Mouse (Mus musculus) G1E (cell line): ENCODE data around the gene Tufm.

Source experiments
- CTCF ChIP-seq: IDR thresholded peaks from 2 replicates; pipeline ENCODE4 v1.5.1; 2012; ENCODE audit warnings: low read depth, low read length, inconsistent platforms, mixed read lengths
- GATA1 ChIP-seq: IDR thresholded peaks from 2 replicates; pipeline ENCODE4 v1.6.1; 2012; ENCODE audit warnings: borderline replicate concordance, low read length, inconsistent platforms, mixed read lengths
- POLR2AphosphoS5 ChIP-seq: IDR thresholded peaks from 2 replicates; pipeline ENCODE4 v1.6.1; 2012; ENCODE audit warnings: low read depth, low read length, inconsistent platforms; ENCODE audit not compliant: insufficient replicate concordance
- TAL1 ChIP-seq: conservative IDR thresholded peaks from 2 replicates; pipeline ENCODE4 v1.6.1; 2012; ENCODE audit warnings: low read depth, low read length, inconsistent platforms, mixed read lengths

DNA sequence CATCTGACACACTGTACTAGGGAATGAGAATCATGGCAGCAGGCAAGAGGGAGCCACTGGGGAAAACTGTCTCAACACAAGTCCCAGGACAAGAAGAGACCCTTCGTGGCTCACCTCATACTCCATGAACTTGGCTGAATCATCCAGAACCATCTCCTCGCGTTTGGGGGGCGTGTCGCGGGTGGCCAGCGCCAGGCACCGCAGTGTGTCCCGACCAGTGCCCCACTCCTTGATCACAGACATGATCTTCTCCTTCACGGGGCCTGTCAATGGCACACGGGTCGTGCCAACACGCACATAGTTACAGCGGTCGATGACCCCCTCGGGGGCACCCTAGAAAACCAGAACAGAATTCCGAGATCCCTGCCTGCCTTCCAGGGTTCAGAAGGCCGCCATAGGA, 37.2 kb upstream of the Tufm start:
- no peak for TF ChIP-seq CTCF
- no peak for TF ChIP-seq TAL1
- no peak for TF ChIP-seq POLR2AphosphoS5
- no peak for TF ChIP-seq GATA1
